9 mouse cellular contexts compared by ENCODE assay signal in genomic region chr19:45537505-45537904, GRCm38 (mm10). TPM values are rescaled to one million over a fixed set of nuclear protein-coding genes. Genes with fewer than 3 reads are reported as not detected.
DNase-seq lines count a peak whose midpoint lies in the region; ATAC-seq and TF ChIP-seq lines count a peak whose summit lies in the region.
"Had no signal": no experiment of that assay in that cellular context is flagged by ENCODE, and none has a peak within 500 bp of the region (broad histone marks: within the 10 kb centered on the region; RNA-seq: fewer than 3 reads in every experiment).

No protein-coding gene starts in this region.

- no peak for TF ChIP-seq POLR2A in olfactory bulb, adult 2 months (IDR thresholded peaks at IDR 0.05; ENCODE audit: insufficient read depth, low read depth, low read length)

- DNase-seq in heart, adult 18-20 months, result peak; percentile 42 to 67
- no peak for DNase-seq in heart, adult 9 months (ENCODE audit: low spot score in 2 of 2)
- peak; percentile 40 for DNase-seq in urinary bladder, postnatal 25 days (ENCODE audit: low spot score)
- DNase-seq in urinary bladder, postnatal 4 days (ENCODE audit: low spot score in 2 of 2), result no peak
- DNase-seq in cerebellum, adult 9-10 months, result peak; percentile 62
- peak; percentile 65 to 81 for DNase-seq in kidney, postnatal 25 days

- H3K4me2 ChIP-seq in neural tube, embryonic 15.5 days, result no peak overlapping the region
- H3K4me2 ChIP-seq: limb, embryonic 12.5 days had no signal

- no peak overlapping the region for H3K9ac ChIP-seq in neural tube, embryonic 15.5 days (replicated peaks)
- H3K9ac ChIP-seq: limb, embryonic 12.5 days had no signal

- H3K9me3 ChIP-seq in neural tube, embryonic 15.5 days (replicated peaks), result no peaks in the 10 kb centered on the region
- H3K9me3 ChIP-seq: limb, embryonic 12.5 days had no signal

- no peaks in the 10 kb centered on the region for H3K36me3 ChIP-seq in neural tube, embryonic 15.5 days
- H3K36me3 ChIP-seq: limb, embryonic 12.5 days had no signal

- WGBS in olfactory bulb, adult 2 months, result 71% methylated on average over 1 of the region's 1 CpGs
- 62% methylated on average over 1 of the region's 1 CpGs for WGBS in neural tube, embryonic 15.5 days

- no peak overlapping the region for H3K27ac ChIP-seq in olfactory bulb, adult 2 months (ENCODE audit: insufficient read depth, low read depth, low read length)
- H3K27ac ChIP-seq in neural tube, embryonic 15.5 days (replicated peaks), result no peak overlapping the region
- H3K27ac ChIP-seq: limb, embryonic 12.5 days had no signal

- 0 out of 2 replicates have a peak, but pooled peaks have one; percentile 6 for TF ChIP-seq CTCF in olfactory bulb, adult 2 months (IDR thresholded peaks at IDR 0.05; ENCODE audit: insufficient read depth, low read depth, low read length)

- H3K4me3 ChIP-seq in olfactory bulb, adult 2 months (ENCODE audit: insufficient read depth, low read depth, low read length), result no peak overlapping the region
- no peak overlapping the region for H3K4me3 ChIP-seq in neural tube, embryonic 15.5 days (replicated peaks)
- H3K4me3 ChIP-seq: limb, embryonic 12.5 days had no signal

- H3K27me3 ChIP-seq in neural tube, embryonic 15.5 days (replicated peaks), result peaks cover 6% of the 10 kb centered on the region

- no peak for ATAC-seq in neural tube, embryonic 15.5 days (ENCODE audit: low FRiP score)

- peaks cover 24% of the 10 kb centered on the region for H3K4me1 ChIP-seq in olfactory bulb, adult 2 months (ENCODE audit: control insufficient read depth, insufficient read depth, low read length)
- peaks cover 64% of the 10 kb centered on the region for H3K4me1 ChIP-seq in neural tube, embryonic 15.5 days

RNA-seq across cellular contexts. Expression of gene Poll, which starts 22.8 kb away (rescaled TPM):
- 10 to 100 TPM; 10.3 to 10.4 TPM for total RNA-seq in heart, adult 18-20 months (2021)
- polyA plus RNA-seq in olfactory bulb, adult 2 months (2012; ENCODE audit: insufficient read depth, insufficient read length, low replicate concordance, missing spikeins), result not detected in 2 replicates
- 11.0 and 11.6 TPM in 2 replicates for polyA plus RNA-seq in neural tube, embryonic 15.5 days (2015; fragmentation: Nextera tagmentation; extraction: Ambion mirVana)

RNA-seq across cellular contexts. Expression of gene Gm17018, which starts 22.9 kb away (rescaled TPM):
- total RNA-seq in heart, adult 18-20 months (2021), result 10 to 100 TPM; 19.8 to 19.9 TPM
- polyA plus RNA-seq in olfactory bulb, adult 2 months (2012; ENCODE audit: insufficient read depth, insufficient read length, low replicate concordance, missing spikeins), result not detected in 2 replicates
- 76.7 and 80.3 TPM in 2 replicates for polyA plus RNA-seq in neural tube, embryonic 15.5 days (2015; fragmentation: Nextera tagmentation; extraction: Ambion mirVana)

Comparison
In these comparisons a context has a peak if more than half of its experiments do, and no peak if none do; other contexts are left out.
1. DNase-seq: peak in heart, adult 18-20 months (2 of 2), urinary bladder, postnatal 25 days (single experiment), cerebellum, adult 9-10 months (single experiment) and kidney, postnatal 25 days (2 of 2); none in heart, adult 9 months (0 of 2) and urinary bladder, postnatal 4 days (0 of 2).
2. RNA of gene Poll, which starts 22.8 kb away (polyA plus RNA-seq): 11.0 to 11.6 TPM in neural tube, embryonic 15.5 days; not detected in olfactory bulb, adult 2 months; every median in the first group is over 10 times any median in the second.
3. RNA of gene Gm17018, which starts 22.9 kb away (polyA plus RNA-seq): 76.7 to 80.3 TPM in neural tube, embryonic 15.5 days; not detected in olfactory bulb, adult 2 months; every median in the first group is over 10 times any median in the second.